Mouse (Mus musculus): ENCODE measurements around the gene Gipr. TPM values are rescaled to one million over a fixed set of nuclear protein-coding genes. Genes with fewer than 3 reads are reported as not detected.

Gipr gene
- polyA plus RNA-seq (2014; fragmentation: Nextera tagmentation; extraction: Ambion mirVana): 0.69 and 0.76 TPM in 2 replicates

DNA sequence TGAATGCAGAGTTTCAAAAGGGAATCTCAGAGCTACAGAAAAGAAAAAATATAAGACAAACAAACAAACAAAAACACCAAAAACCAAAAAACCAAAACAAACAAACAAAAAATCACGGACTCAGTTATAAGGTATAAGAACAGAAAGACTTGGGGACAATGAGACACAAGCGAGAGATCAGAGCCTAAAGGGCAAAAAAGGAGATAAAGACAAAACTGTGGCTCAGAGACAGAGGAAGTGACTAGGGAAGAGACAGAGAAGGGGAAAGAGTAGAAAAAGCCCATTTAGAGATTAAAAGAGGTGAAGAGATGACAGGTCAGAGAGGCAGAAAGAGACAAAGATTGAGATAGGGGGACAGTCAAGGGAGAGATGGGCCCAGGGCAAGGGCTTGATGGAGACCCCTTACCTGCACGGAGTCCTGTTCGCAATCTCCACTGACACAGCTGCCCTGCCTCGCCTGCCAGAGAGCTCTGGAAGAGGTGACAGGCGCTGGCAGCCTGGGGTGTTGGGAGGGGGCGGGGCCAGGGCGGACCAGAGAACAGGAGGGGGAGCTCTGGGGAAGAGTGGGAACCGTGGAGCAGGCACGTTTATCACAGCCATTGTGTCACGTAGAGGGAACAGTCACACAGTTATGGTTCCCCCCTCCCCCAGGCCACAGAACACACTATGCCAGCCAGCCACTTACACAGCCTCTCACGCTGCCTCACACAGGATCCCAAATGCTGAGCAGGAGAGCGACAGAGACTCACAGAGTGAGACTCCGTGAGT lies at the start of gene Gipr:
Gipr (minus strand) TSS at position 472 of the 768 bp plus-strand sequence.
- no peaks in the 10 kb centered on the region for H3K36me3 ChIP-seq (ENCODE audit: control insufficient read depth, insufficient read depth, low read length)
- no peak within 1 kb of the TSS for H3K27ac ChIP-seq (ENCODE audit: low read depth, low read length)
- no peaks in the 10 kb centered on the region; the same call in 1 of the 2 replicates for H3K4me1 ChIP-seq (ENCODE audit: control insufficient read depth, insufficient read depth, low read length)
- 0 out of 2 replicates have a peak within 1 kb of the TSS, but pooled peaks have one; percentile 2 for H3K4me2 ChIP-seq (ENCODE audit: low read depth)
- no peaks in the 10 kb centered on the region for H3K9me3 ChIP-seq (ENCODE audit: control insufficient read depth, low read length)
- DNase-seq (ENCODE audit: low spot score) (peak; percentile 33), ATAC-seq (ENCODE audit: insufficient read depth, low FRiP score, low TSS enrichment) (no peak)
- no peak within 1 kb of the TSS for H3K4me3 ChIP-seq (ENCODE audit: low read depth, low read length)
- peak within 1 kb of the TSS; percentile 2; the same call in 1 of the 2 replicates for H3K9ac ChIP-seq (ENCODE audit: low read length)
- H3K27me3 ChIP-seq (ENCODE audit: control insufficient read depth, insufficient read depth, low read length): peaks cover 16% of the 10 kb centered on the region
- 14% methylated on average over 13 of the region's 14 CpGs for WGBS

DNA sequence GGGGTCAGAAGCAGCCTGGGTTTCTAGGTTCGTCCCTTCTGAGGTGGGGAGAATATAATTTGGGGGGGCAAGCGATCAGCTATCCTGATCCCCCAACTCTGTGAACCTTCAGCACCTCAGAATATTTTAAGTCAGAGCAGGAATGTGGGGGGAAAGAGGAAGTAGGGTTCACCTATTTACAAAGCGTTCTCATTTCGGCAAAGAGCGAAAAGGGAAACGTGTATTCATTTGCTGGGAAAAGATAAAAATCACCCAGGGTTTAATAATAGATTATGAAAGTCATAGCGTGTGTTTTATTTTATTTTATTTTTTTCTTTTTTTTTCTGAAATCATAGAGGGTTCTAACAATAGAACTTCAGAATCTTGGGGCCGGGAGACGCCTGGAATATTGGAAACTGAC lies 49.0 kb upstream of the Gipr start:
- no peaks in the 10 kb centered on the region for H3K9me3 ChIP-seq (ENCODE audit: control insufficient read depth, low read length)
- ATAC-seq (ENCODE audit: insufficient read depth, low FRiP score, low TSS enrichment): no peak
- no peak overlapping the region for H3K9ac ChIP-seq (ENCODE audit: low read length)
- H3K36me3 ChIP-seq (ENCODE audit: control insufficient read depth, insufficient read depth, low read length): no peaks in the 10 kb centered on the region
- no peaks in the 10 kb centered on the region for H3K27me3 ChIP-seq (ENCODE audit: control insufficient read depth, insufficient read depth, low read length)
- H3K4me3 ChIP-seq (ENCODE audit: low read depth, low read length): no peak overlapping the region
- H3K4me1 ChIP-seq (ENCODE audit: control insufficient read depth, insufficient read depth, low read length): no peaks in the 10 kb centered on the region
- H3K27ac ChIP-seq (ENCODE audit: low read depth, low read length): no peak overlapping the region
- WGBS: 71% methylated on average over 9 of the region's 9 CpGs
- H3K4me2 ChIP-seq (ENCODE audit: low read depth): no peak overlapping the region
- DNase-seq (ENCODE audit: low spot score): no peak

- ATAC-seq (ENCODE audit: insufficient read depth, low FRiP score, low TSS enrichment): no peak
- Histone ChIP-seq H3K4me1 (ENCODE audit: control insufficient read depth, insufficient read depth, low read length) (no peaks in the 10 kb centered on the region), H3K27ac (ENCODE audit: low read depth, low read length) (no peak overlapping the region), H3K9ac (ENCODE audit: low read length) (no peak overlapping the region), H3K27me3 (ENCODE audit: control insufficient read depth, insufficient read depth, low read length) (no peaks in the 10 kb centered on the region), H3K4me2 (ENCODE audit: low read depth) (no peak overlapping the region), H3K36me3 (ENCODE audit: control insufficient read depth, insufficient read depth, low read length) (no peaks in the 10 kb centered on the region), H3K4me3 (ENCODE audit: low read depth, low read length) (no peak overlapping the region), H3K9me3 (ENCODE audit: control insufficient read depth, low read length) (no peaks in the 10 kb centered on the region)
- 81% methylated on average over 7 of the region's 7 CpGs for WGBS
- no peak for DNase-seq (ENCODE audit: low spot score)
These were observed 48.4 kb upstream of the Gipr start for GRCm38 (mm10) chr7:19214369-19214768.

DNA sequence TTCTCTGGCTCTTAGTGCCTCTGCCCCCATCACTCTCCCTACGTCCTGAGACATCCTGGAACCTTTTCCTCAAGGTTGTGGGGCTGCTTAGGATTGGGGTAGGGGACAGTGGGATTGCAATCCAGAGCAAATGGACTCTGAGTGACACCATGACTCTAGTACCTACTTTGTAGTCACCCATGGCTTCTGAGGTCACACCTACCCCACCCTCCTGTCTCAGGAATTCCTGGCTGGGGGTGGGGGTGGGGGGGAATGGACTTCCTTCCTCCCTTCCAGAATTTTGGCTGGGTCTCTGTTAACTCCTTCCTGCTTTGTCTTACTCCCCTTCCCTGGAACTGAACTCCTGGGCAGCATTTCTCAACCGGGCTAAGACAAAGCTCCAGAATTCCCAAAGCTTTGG lies 47.5 kb upstream of the Gipr start:
- H3K27me3 ChIP-seq (ENCODE audit: control insufficient read depth, insufficient read depth, low read length): no peaks in the 10 kb centered on the region
- H3K36me3 ChIP-seq (ENCODE audit: control insufficient read depth, insufficient read depth, low read length): no peaks in the 10 kb centered on the region
- 75% methylated on average over 2 of the region's 2 CpGs for WGBS
- no peak overlapping the region for H3K4me2 ChIP-seq (ENCODE audit: low read depth)
- H3K27ac ChIP-seq (ENCODE audit: low read depth, low read length): no peak overlapping the region
- ATAC-seq (ENCODE audit: insufficient read depth, low FRiP score, low TSS enrichment) (no peak), DNase-seq (ENCODE audit: low spot score) (no peak)
- H3K4me1 ChIP-seq (ENCODE audit: control insufficient read depth, insufficient read depth, low read length): no peaks in the 10 kb centered on the region
- no peak overlapping the region for H3K4me3 ChIP-seq (ENCODE audit: low read depth, low read length)
- no peak overlapping the region for H3K9ac ChIP-seq (ENCODE audit: low read length)
- no peaks in the 10 kb centered on the region for H3K9me3 ChIP-seq (ENCODE audit: control insufficient read depth, low read length)

GRCm38 (mm10) chr7:19211996-19212755 lies 46.2 kb upstream of the Gipr start, which contains the start of gene Gpr4:
Gene Gpr4 (plus strand): TSS chr7:19212538.
- H3K27ac ChIP-seq (ENCODE audit: low read depth, low read length): no peak within 1 kb of the TSS
- no peaks in the 10 kb centered on the region for H3K4me1 ChIP-seq (ENCODE audit: control insufficient read depth, insufficient read depth, low read length)
- no peak for ATAC-seq (ENCODE audit: insufficient read depth, low FRiP score, low TSS enrichment)
- 4% methylated on average over 19 of the region's 30 CpGs for WGBS
- no peaks in the 10 kb centered on the region for H3K9me3 ChIP-seq (ENCODE audit: control insufficient read depth, low read length)
- H3K9ac ChIP-seq (ENCODE audit: low read length): peak within 1 kb of the TSS; percentile 33
- DNase-seq (ENCODE audit: low spot score): peak; percentile 60
- no peaks in the 10 kb centered on the region for H3K27me3 ChIP-seq (ENCODE audit: control insufficient read depth, insufficient read depth, low read length)
- no peaks in the 10 kb centered on the region for H3K36me3 ChIP-seq (ENCODE audit: control insufficient read depth, insufficient read depth, low read length)
- H3K4me3 ChIP-seq (ENCODE audit: low read depth, low read length): peak within 1 kb of the TSS; percentile 34
- peak within 1 kb of the TSS; percentile 52 for H3K4me2 ChIP-seq (ENCODE audit: low read depth)

DNA sequence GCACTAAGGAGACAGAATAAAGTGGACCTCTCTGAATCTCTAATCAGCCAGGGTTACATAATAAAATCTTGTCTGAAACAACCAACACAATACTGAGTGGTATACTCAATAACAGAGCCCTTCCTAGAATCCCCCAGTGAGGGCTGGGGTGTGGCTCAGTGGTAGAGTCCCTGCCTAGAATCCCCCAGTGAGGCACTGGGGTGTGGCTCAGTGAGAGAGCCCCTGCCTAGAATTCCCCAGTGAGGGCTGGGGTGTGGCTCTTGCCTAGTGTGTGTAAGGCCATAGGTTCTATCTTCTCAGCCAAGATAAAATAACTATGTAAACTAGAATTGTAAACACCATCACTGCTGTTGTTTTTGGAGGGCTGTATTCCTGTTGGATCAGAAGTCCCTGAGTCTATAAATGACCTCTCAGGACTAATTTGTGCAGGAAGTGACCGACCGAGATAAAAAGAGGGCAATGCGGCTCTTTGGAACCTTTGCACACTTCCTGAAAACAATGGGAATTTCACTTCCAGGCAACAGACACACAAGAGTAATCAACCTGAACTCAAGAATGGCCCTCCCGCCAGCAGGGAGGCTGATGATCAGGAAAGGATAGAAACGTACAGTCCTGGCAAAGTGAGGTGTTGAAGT lies 45.2 kb upstream of the Gipr start:
- Histone ChIP-seq H3K4me3 (ENCODE audit: low read depth, low read length) (no peak overlapping the region), H3K27ac (ENCODE audit: low read depth, low read length) (no peak overlapping the region), H3K9me3 (ENCODE audit: control insufficient read depth, low read length) (no peaks in the 10 kb centered on the region), H3K4me2 (ENCODE audit: low read depth) (no peak overlapping the region), H3K9ac (ENCODE audit: low read length) (no peak overlapping the region), H3K36me3 (ENCODE audit: control insufficient read depth, insufficient read depth, low read length) (no peaks in the 10 kb centered on the region), H3K27me3 (ENCODE audit: control insufficient read depth, insufficient read depth, low read length) (no peaks in the 10 kb centered on the region), H3K4me1 (ENCODE audit: control insufficient read depth, insufficient read depth, low read length) (no peaks in the 10 kb centered on the region)
- DNase-seq (ENCODE audit: low spot score) (no peak), ATAC-seq (ENCODE audit: insufficient read depth, low FRiP score, low TSS enrichment) (no peak)
- whole genome bisulfite sequencing: 74% methylated on average over 5 of the region's 5 CpGs

DNA sequence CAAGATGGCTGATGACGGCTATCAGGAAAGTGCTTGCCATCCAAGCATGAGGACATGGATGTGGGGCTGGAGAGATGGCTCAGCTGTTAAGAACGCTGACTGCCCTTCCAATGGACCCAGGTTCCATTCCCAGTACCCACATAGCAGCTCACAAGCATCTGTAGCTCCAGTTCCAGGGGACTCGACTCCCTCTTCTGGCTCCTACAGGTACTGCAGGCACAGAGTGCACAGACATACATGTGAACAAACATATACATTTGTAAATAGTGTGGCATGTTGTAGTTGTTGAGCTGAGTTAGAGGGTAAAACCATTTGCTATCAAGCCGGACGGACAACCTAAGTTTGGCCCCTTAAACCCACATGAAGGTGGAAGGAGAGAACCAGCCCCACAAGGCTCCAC lies 44.1 kb upstream of the Gipr start:
- 88% methylated on average over 5 of the region's 5 CpGs for WGBS
- Histone ChIP-seq H3K27me3 (ENCODE audit: control insufficient read depth, insufficient read depth, low read length) (no peaks in the 10 kb centered on the region), H3K27ac (ENCODE audit: low read depth, low read length) (no peak overlapping the region), H3K4me1 (ENCODE audit: control insufficient read depth, insufficient read depth, low read length) (no peaks in the 10 kb centered on the region), H3K36me3 (ENCODE audit: control insufficient read depth, insufficient read depth, low read length) (no peaks in the 10 kb centered on the region), H3K9ac (ENCODE audit: low read length) (no peak overlapping the region), H3K4me2 (ENCODE audit: low read depth) (no peak overlapping the region), H3K9me3 (ENCODE audit: control insufficient read depth, low read length) (no peaks in the 10 kb centered on the region), H3K4me3 (ENCODE audit: low read depth, low read length) (no peak overlapping the region)
- DNase-seq (ENCODE audit: low spot score) (no peak), ATAC-seq (ENCODE audit: insufficient read depth, low FRiP score, low TSS enrichment) (no peak)

DNA sequence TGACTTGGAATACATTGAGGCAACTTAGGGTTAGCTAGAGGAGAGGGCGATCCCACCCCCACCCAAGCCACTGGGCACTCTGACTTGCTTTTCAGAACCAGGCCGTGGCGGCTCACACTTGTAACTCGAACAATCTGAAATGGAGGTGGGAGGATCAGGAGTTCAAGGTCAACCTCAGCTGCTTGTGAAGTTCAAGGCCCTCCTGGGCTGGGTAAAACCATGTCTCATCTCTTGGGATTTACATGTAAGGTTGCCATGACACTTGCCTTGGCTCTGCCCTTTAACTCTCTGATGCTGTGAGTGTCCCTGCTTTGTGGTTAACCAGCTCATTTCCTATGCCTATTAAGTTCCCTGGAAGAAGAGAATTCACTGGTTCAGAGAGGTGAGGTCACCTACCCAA lies 43.6 kb upstream of the Gipr start:
- Histone ChIP-seq H3K9ac (ENCODE audit: low read length) (no peak overlapping the region), H3K27me3 (ENCODE audit: control insufficient read depth, insufficient read depth, low read length) (no peaks in the 10 kb centered on the region), H3K9me3 (ENCODE audit: control insufficient read depth, low read length) (no peaks in the 10 kb centered on the region), H3K4me3 (ENCODE audit: low read depth, low read length) (no peak overlapping the region), H3K27ac (ENCODE audit: low read depth, low read length) (no peak overlapping the region), H3K4me1 (ENCODE audit: control insufficient read depth, insufficient read depth, low read length) (no peaks in the 10 kb centered on the region), H3K4me2 (ENCODE audit: low read depth) (no peak overlapping the region), H3K36me3 (ENCODE audit: control insufficient read depth, insufficient read depth, low read length) (no peaks in the 10 kb centered on the region)
- ATAC-seq (ENCODE audit: insufficient read depth, low FRiP score, low TSS enrichment) (no peak), DNase-seq (ENCODE audit: low spot score) (no peak)
- WGBS: 91% methylated on average over 4 of the region's 4 CpGs
